ENCODE assay signal across 9 mouse cellular contexts in genomic region chr7:80058405-80059063, GRCm38 (mm10). TPM values are rescaled to one million over a fixed set of nuclear protein-coding genes. Genes with fewer than 3 reads are reported as not detected.
DNase-seq lines count a peak whose midpoint lies in the region; ATAC-seq and TF ChIP-seq lines count a peak whose summit lies in the region.
"Had no signal": no experiment of that assay in that cellular context is flagged by ENCODE, and none has a peak within 500 bp of the region (broad histone marks: within the 10 kb centered on the region; RNA-seq: fewer than 3 reads in every experiment).

No protein-coding gene starts in this region.

- H3K9me3 ChIP-seq in CH12.LX (replicated peaks; ENCODE audit: low read length), result no peaks in the 10 kb centered on the region
- no peaks in the 10 kb centered on the region for H3K9me3 ChIP-seq in heart, embryonic 16.5 days (replicated peaks; ENCODE audit: control insufficient read depth, low read length)

- H3K27me3 ChIP-seq in CH12.LX (replicated peaks), result no peaks in the 10 kb centered on the region
- no peaks in the 10 kb centered on the region for H3K27me3 ChIP-seq in heart, embryonic 16.5 days (ENCODE audit: control insufficient read depth, insufficient read depth, low read length)

- peaks cover 53 to 89% of the 10 kb centered on the region in 2 experiments for H3K4me1 ChIP-seq in CH12.LX (ENCODE audit: control insufficient read depth in 1 of 2, insufficient read depth in 2 of 2)
- H3K4me1 ChIP-seq in heart, embryonic 16.5 days (ENCODE audit: control insufficient read depth, insufficient read depth, low read length), result peaks cover 55% of the 10 kb centered on the region
- peaks cover 48% of the 10 kb centered on the region for H3K4me1 ChIP-seq in lung, adult 2 months (ENCODE audit: control insufficient read depth, insufficient read depth, low read length)

- peak overlapping the region; percentile 84 for H3K27ac ChIP-seq in gastrocnemius, adult 2 months
- peak overlapping the region; percentile 98 for H3K27ac ChIP-seq in CH12.LX (ENCODE audit: insufficient read depth, low read depth)
- H3K27ac ChIP-seq in heart, embryonic 16.5 days (ENCODE audit: low read length), result peak overlapping the region; percentile 92

- peak overlapping the region; percentile 79 for H3K4me2 ChIP-seq in CH12.LX (ENCODE audit: insufficient read depth, low read depth, poor library complexity, severe bottlenecking)
- no peak overlapping the region for H3K4me2 ChIP-seq in heart, embryonic 16.5 days (ENCODE audit: low read depth, low read length)

- 0 out of 2 replicates have a peak, but pooled peaks have one; percentile 21 for TF ChIP-seq EP300 in CH12.LX (IDR thresholded peaks at IDR 0.05; ENCODE audit: low read length)

- no peak for TF ChIP-seq CTCF in gastrocnemius, adult 2 months (IDR thresholded peaks at IDR 0.05)
- no peak for TF ChIP-seq CTCF in CH12.LX (conservative IDR thresholded peaks at IDR 0.05 in 1 of 2, IDR thresholded peaks at IDR 0.05 in 1 of 2; ENCODE audit: low read depth in 2 of 2, low read length in 2 of 2)
- no peak for TF ChIP-seq CTCF in lung, adult 2 months (IDR thresholded peaks at IDR 0.05; ENCODE audit: insufficient read depth, low read length)

- 56% methylated on average over 4 of the region's 4 CpGs for WGBS in heart, embryonic 16.5 days
- 63% methylated on average over 4 of the region's 4 CpGs for whole genome bisulfite sequencing in lung, adult 2 months

- ATAC-seq in heart, embryonic 16.5 days (replicated peaks; ENCODE audit: extremely low read depth, insufficient read depth, low FRiP score), result no peak
- ATAC-seq: CD4-positive, CD25-positive, alpha-beta regulatory T cell, adult 4 months had no signal

- in situ Hi-C loops in CH12.LX (cut with MboI; ENCODE audit: low pct_ligation_motif_present, low pct_unique_long_range_greater_than_20kb, low sequenced_read_pairs), result no loop called here

- dilution Hi-C loops in CH12.LX (cut with MboI; ENCODE audit: extremely low pct_ligation_motif_present, extremely low pct_unique_long_range_greater_than_20kb, low sequenced_read_pairs), result no loop called here

- H3K79me2 ChIP-seq in CH12.LX (replicated peaks; ENCODE audit: control insufficient read depth, extremely low read depth, insufficient read depth, poor library complexity, severe bottlenecking), result peaks cover 31% of the 10 kb centered on the region

- H3K4me3 ChIP-seq in gastrocnemius, adult 2 months, result no peak overlapping the region
- peak overlapping the region in 1 of 3 experiments; percentile 32 for H3K4me3 ChIP-seq in CH12.LX (replicated peaks in 1 of 3; ENCODE audit: low read depth in 2 of 3, low read length in 2 of 3, poor library complexity in 1 of 3)
- H3K4me3 ChIP-seq in heart, embryonic 16.5 days (ENCODE audit: low read length), result no peak overlapping the region
- H3K4me3 ChIP-seq in lung, adult 2 months (replicated peaks; ENCODE audit: extremely low read depth, low read depth, low read length), result no peak overlapping the region

- TF ChIP-seq RAD21 in CH12.LX (IDR thresholded peaks at IDR 0.05; ENCODE audit: low read depth, low read length), result no peak; the same call in 1 of the 2 replicates

- no peak for TF ChIP-seq POLR2A in CH12.LX (IDR thresholded peaks at IDR 0.05; ENCODE audit: low read depth, low read length)
- no peak for TF ChIP-seq POLR2A in lung, adult 2 months (IDR thresholded peaks at IDR 0.05; ENCODE audit: borderline replicate concordance, extremely low read depth, low read depth, low read length)

- H3K36me3 ChIP-seq in CH12.LX (replicated peaks in 1 of 2; ENCODE audit: control insufficient read depth in 1 of 2, insufficient read depth in 1 of 2, low read length in 1 of 2), result peaks cover 0 to 24% of the 10 kb centered on the region in 2 experiments
- H3K36me3 ChIP-seq in heart, embryonic 16.5 days (ENCODE audit: control insufficient read depth, insufficient read depth), result no peaks in the 10 kb centered on the region

- peak overlapping the region; percentile 39 for H3K9ac ChIP-seq in CH12.LX (ENCODE audit: insufficient read depth, low read depth)
- H3K9ac ChIP-seq in heart, embryonic 16.5 days (ENCODE audit: low read length), result peak overlapping the region; percentile 43

- DNase-seq in gastrocnemius, adult 2 months, result no peak
- DNase-seq in gastrocnemius, adult 8-10 months (ENCODE audit: low spot score in 2 of 2), result no peak
- peak; percentile 74 for DNase-seq in CH12.LX (ENCODE audit: extremely low read depth)
- peak; percentile 59 for DNase-seq in lung, adult 2 months
- DNase-seq in frontal cortex, postnatal 14 days (ENCODE audit: low spot score in 2 of 2), result no peak
- no peak for DNase-seq in right cerebral cortex, adult 2 months (ENCODE audit: low spot score in 2 of 2)
- DNase-seq in ovary, adult 18-20 months (ENCODE audit: low spot score), result no peak

- intact Hi-C loops in gastrocnemius, adult 2 months (cut with DNase I), result no loop called here

TF ChIP-seq in CH12.LX, 34 proteins besides CTCF, POLR2A, EP300 and RAD21 (continues in another document):
- TF ChIP-seq ZNF384 (IDR thresholded peaks at IDR 0.05; ENCODE audit: low read depth, low read length) (0 out of 2 replicates have a peak, but pooled peaks have one; percentile 12), ETS1 (conservative IDR thresholded peaks at IDR 0.05; ENCODE audit: low read depth, low read length) (peak; percentile 91), SIN3A (IDR thresholded peaks at IDR 0.05; ENCODE audit: low read length) (peak; percentile 78; the same call in 1 of the 2 replicates), IRF4 (IDR thresholded peaks at IDR 0.05; ENCODE audit: low read depth, low read length) (peak; percentile 53; the same call in 1 of the 2 replicates), MEF2A (IDR thresholded peaks at IDR 0.05; ENCODE audit: borderline replicate concordance, low read depth, low read length) (peak; percentile 61; the same call in 1 of the 2 replicates), POLR2AphosphoS2 (IDR thresholded peaks at IDR 0.05; ENCODE audit: low read depth, low read length) (no peak), CHD2 (IDR thresholded peaks at IDR 0.05; ENCODE audit: low read length) (peak; percentile 36; the same call in 1 of the 2 replicates), NRF1 (IDR thresholded peaks at IDR 0.05; ENCODE audit: low read depth, low read length) (0 out of 2 replicates have a peak, but pooled peaks have one; percentile 13), E2F4 (IDR thresholded peaks at IDR 0.05; ENCODE audit: insufficient replicate concordance, low read depth, low read length) (no peak), TBP (conservative IDR thresholded peaks at IDR 0.05; ENCODE audit: low read depth, low read length) (0 out of 2 replicates have a peak, but pooled peaks have one; percentile 48), USF1 (IDR thresholded peaks at IDR 0.05; ENCODE audit: low read depth, low read length) (no peak), GABPA (IDR thresholded peaks at IDR 0.05; ENCODE audit: insufficient replicate concordance, low read depth, low read length) (no peak), KAT2A (IDR thresholded peaks at IDR 0.05; ENCODE audit: insufficient replicate concordance, low read length) (0 out of 2 replicates have a peak, but pooled peaks have one; percentile 34), MAZ (IDR thresholded peaks at IDR 0.05; ENCODE audit: low read depth, low read length) (peak; percentile 89), PAX5 (IDR thresholded peaks at IDR 0.05; ENCODE audit: low read length) (no peak), RCOR1 (conservative IDR thresholded peaks at IDR 0.05; ENCODE audit: low read depth, low read length) (0 out of 2 replicates have a peak, but pooled peaks have one; percentile 63), USF2 (conservative IDR thresholded peaks at IDR 0.05; ENCODE audit: low read depth, low read length) (no peak), ZKSCAN1 (IDR thresholded peaks at IDR 0.05; ENCODE audit: borderline replicate concordance, low read depth, low read length) (no peak), BHLHE40 (IDR thresholded peaks at IDR 0.05; ENCODE audit: low read depth, low read length) (peak; percentile 56; the same call in 1 of the 2 replicates), UBTF (IDR thresholded peaks at IDR 0.05; ENCODE audit: low read depth, low read length) (no peak; the same call in none of the 2 replicates), MAX (IDR thresholded peaks at IDR 0.05; ENCODE audit: low read length) (no peak), ELF1 (IDR thresholded peaks at IDR 0.05; ENCODE audit: low read depth, low read length) (no peak), NELFE (IDR thresholded peaks at IDR 0.05; ENCODE audit: low read depth, low read length) (no peak), JUN (IDR thresholded peaks at IDR 0.05; ENCODE audit: insufficient read depth, low read depth, low read length) (no peak), CHD1 (IDR thresholded peaks at IDR 0.05; ENCODE audit: low read depth, low read length) (no peak), HCFC1 (IDR thresholded peaks at IDR 0.05; ENCODE audit: low read depth, low read length) (peak; percentile 25; the same call in 1 of the 2 replicates), ZMIZ1 (IDR thresholded peaks at IDR 0.05; ENCODE audit: low read depth, low read length) (peak; percentile 79), JUND (conservative IDR thresholded peaks at IDR 0.05; ENCODE audit: low read depth, low read length) (no peak), SMC3 (IDR thresholded peaks at IDR 0.05; ENCODE audit: low read depth, low read length) (0 out of 2 replicates have a peak, but pooled peaks have one; percentile 14), MXI1 (IDR thresholded peaks at IDR 0.05; ENCODE audit: low read depth, low read length) (no peak; the same call in 1 of the 2 replicates), MAFK (IDR thresholded peaks at IDR 0.05; ENCODE audit: insufficient replicate concordance, low read length) (0 out of 2 replicates have a peak, but pooled peaks have one; percentile 25)

RNA-seq across cellular contexts. Expression of gene Zfp710, which starts 33.9 kb away (rescaled TPM):
- 10 to 100 TPM; 21.5 to 37.5 TPM for total RNA-seq in gastrocnemius, adult 2 months (2021)
- total RNA-seq in gastrocnemius, adult 8-10 months (2022), result 10 to 100 TPM; 18.5 to 37.8 (median 27.3) TPM
- 16.2 and 16.3 TPM in 2 replicates for total RNA-seq in CH12.LX (2012; rRNA removed)
- total RNA-seq in CH12.LX (2014; rRNA removed), result 6.1 and 7.6 TPM in 2 replicates
- 12.1 and 14.4 TPM in 2 replicates for polyA plus RNA-seq in CH12.LX (2012; ENCODE audit: insufficient read length, low read depth)
- polyA plus RNA-seq in heart, embryonic 16.5 days (2015; fragmentation: Nextera tagmentation; extraction: Ambion mirVana), result 12.4 and 12.6 TPM in 2 replicates
- polyA plus RNA-seq in lung, adult 2 months (2012; rRNA removed), result 60.0 and 65.8 TPM in 2 replicates

RNA-seq across cellular contexts. Expression of gene Idh2, which starts 56.7 kb away (rescaled TPM):
- total RNA-seq in gastrocnemius, adult 2 months (2021), result 100 to 1,000 TPM; 236 to 647 TPM
- 100 to 1,000 TPM; 295 to 383 (median 326) TPM for total RNA-seq in gastrocnemius, adult 8-10 months (2022)
- total RNA-seq in CH12.LX (2012; rRNA removed) (71.1 and 96.4 TPM in 2 replicates), CH12.LX (2014; rRNA removed) (20.8 and 21.5 TPM in 2 replicates)
- polyA plus RNA-seq in CH12.LX (2012; ENCODE audit: insufficient read length, low read depth), result 13.6 and 21.1 TPM in 2 replicates
- polyA plus RNA-seq in heart, embryonic 16.5 days (2015; fragmentation: Nextera tagmentation; extraction: Ambion mirVana), result 2,779 and 2,782 TPM in 2 replicates
- 144 and 162 TPM in 2 replicates for polyA plus RNA-seq in lung, adult 2 months (2012; rRNA removed)

Comparison
In these comparisons a context has a peak if more than half of its experiments do, and no peak if none do; other contexts are left out.
1. DNase-seq: peak in CH12.LX (single experiment) and lung, adult 2 months (single experiment); none in gastrocnemius, adult 2 months (single experiment), gastrocnemius, adult 8-10 months (0 of 2), frontal cortex, postnatal 14 days (0 of 2), right cerebral cortex, adult 2 months (0 of 2) and ovary, adult 18-20 months (single experiment).
2. Peak in every context shown above with its lines, with median percentiles within 50 percentile points of each other: H3K27ac ChIP-seq.